Mouse (Mus musculus) T-cell, adult 2 months (primary cell): ENCODE data around the gene Necap2.

Source experiments
- DNase-seq: peaks from one replicate; pipeline ENCODE4 v3.0.0; 2022; ENCODE audit warnings: low spot score

Gene Necap2

DNA sequence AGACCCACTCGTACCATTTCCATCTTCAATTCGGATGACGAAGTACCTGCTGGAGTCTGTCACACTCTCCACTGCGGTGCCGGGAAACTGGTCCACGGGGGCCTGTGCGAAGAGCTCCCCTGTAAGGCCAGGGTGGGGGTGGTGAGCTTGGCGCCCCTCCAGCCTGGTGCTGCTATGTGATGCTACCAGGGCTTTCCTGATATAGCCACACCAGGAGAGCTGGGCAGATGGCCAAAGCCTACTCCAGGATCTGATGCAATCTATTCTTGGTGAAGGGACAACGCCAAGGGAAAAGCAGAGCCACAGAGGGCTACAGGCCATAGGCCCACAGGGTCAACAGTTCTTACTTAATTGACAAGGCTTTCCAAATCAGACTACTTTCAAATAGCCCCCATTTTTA is 4.5 kb downstream of the Necap2 start:
- no peak for DNase-seq

DNA sequence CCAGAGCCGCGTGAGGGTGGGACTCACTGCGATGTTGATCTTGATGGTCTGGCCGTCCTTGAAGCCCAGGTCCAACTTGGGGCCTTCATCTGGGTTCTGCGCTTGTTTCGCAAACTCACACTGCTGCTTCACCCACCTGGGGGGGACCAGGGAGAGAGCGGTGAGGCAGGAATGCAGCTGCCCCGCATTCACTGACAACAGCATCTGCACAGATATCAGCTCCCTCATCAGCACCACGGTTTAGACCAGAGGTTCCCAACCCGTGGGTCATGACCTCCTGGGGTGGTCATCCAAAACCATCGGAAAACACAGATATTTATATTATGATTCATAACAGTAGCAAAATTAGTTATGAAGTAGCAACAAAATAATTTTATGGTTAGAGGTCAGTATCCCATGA is 5.7 kb downstream of the Necap2 start:
- DNase-seq = no peak

DNA sequence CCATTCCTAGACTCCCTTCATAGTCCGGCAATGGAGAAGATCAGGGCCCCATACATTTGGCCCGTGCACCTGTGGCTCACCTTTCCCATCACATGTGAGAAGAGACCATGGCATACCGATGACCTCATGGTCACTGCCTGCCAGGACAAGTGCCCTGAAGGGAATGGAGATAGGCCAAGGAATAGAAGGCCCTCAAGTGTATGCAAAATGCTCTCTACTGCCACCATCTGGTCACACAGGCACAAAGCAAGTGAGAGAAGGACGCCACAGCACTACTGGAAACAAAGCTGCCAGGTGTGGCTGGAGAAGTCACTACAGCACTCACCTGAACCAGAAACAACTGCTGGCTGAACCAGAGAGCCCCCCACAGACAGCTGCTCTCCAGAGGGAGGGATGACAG is 8.4 kb downstream of the Necap2 start:
- peak; percentile 42 for DNase-seq

DNA sequence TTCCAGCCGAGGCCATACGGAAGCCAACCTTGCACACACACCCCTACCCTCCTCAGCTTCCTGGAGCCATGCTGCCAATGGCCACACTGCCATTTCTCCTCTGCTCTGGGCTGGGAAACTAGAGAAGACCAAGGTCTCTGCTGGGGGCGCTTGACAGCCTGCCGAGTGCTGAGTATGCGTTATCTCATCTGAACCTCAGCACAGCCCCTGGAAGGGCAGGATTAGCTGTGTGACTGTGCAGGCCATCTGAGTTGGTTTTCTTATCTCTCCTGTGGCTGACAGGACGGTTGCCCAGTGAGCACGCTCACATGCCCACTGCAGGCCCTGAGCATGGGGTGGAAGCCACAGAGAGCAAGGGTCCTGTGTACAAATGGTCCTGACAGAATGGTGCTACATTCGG is 9.5 kb downstream of the Necap2 start:
- no peak for DNase-seq

DNA sequence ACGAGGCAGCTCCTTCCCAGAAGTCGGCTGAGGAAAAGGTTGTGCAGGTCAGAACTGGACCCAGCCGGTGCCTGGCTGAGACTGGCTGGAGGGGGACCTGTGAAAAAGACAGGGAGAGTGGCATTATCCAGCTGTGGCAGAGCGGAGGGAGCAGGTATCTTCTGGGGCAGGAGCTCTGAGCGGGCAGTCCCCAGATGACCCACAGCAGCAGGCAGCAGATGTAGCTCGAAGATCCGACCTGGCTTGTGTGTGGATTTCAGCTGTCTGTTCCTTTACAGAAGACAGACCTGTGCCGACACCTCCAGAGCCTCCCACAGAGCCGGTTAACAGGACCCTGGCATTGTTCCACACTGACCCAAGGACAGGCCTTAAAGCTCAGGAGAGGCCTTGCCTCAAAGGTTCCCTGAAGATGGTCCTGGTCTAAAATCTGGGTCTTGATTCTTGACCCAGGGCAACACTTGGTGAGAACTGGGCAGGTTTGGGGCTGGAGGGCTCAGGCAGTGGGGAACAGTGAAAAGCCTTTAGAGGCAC is 10.6 kb downstream of the Necap2 start:
- no peak for DNase-seq

DNA sequence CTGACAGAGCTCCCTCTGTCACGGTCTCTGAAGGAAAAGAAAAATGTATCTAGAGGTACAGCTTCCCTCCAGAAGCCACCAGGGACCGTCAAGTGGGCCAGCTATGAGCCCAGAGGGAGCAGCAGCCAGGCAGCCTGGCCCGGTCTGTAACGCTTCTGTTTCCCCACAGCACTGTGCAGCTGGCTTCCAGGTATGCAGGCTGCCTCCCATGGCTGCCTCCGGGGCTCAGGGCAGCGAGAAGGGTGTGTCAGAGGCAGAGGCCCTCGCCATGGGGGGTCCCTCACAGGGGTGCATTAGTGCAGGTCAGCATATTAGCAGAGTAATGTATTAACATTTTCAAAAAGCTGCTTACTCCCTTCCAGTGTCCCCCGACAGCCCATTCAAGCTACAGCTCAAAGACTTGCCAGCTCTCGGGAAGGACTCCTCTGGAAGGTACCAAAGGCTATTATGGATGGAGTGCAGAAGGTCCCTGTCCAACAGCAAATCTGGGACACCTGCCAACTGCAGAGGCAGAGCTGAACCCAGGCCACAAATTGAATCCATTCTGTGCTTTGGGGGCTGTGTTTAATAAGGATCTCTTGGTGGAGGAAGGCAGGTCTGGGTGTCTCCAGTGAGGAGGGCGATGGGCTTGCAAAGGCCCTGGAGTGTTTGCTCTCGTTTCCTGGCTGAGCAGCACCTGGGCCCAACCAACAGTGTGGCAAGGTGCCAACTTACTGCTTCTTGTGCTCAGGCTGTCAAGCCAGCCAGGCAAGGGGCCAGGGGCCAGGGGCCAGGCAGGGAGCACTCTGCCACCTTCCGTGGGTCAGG is 11.2 kb downstream of the Necap2 start:
- DNase-seq = no peak

DNA sequence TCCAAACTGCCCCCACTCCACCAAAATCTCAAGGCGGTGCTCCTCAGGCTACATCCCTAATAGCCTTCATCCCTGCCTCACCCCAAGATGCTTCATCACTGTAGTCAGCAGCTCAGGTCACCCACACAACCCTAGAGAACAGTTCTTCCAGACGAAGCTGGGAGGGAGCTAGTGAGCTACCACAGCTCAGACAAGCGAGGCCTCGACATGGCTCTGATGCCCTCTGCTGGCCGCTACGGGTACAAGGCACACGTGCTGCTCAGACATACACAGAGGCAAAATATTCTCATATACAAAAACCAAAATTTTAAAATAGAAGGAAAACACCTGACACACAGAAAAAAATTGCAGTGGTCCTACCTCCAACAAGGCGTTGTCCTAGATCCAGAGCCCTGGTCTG is 13.0 kb downstream of the Necap2 start:
- DNase-seq = peak; percentile 84

DNA sequence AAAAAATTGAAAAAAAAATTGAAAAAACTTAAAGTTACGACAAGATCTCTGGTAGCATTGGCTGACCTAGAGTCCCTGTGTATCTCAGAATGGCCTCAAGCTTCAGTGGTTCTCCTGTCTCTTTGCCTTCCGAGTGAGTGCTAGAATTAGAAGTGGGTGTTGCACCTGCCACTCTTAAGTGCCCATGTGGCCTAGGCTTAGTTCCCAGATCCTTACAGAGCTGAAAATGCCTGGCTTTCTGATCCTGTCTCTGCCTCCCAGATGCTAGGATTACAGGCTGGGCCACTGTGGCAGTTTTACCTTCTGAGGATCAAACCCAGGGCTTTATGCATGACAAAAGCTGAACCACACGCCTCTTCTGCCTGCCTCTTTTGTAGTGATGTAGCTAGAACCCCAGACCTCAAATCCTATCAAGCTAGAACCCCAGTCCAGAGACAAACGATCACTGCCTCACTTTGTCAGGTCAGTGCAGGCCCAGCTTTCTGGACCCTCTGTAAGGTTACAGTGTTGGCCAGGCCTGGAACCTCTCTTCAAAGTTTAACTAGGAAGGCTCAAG is 14.0 kb downstream of the Necap2 start:
- DNase-seq = no peak

DNA sequence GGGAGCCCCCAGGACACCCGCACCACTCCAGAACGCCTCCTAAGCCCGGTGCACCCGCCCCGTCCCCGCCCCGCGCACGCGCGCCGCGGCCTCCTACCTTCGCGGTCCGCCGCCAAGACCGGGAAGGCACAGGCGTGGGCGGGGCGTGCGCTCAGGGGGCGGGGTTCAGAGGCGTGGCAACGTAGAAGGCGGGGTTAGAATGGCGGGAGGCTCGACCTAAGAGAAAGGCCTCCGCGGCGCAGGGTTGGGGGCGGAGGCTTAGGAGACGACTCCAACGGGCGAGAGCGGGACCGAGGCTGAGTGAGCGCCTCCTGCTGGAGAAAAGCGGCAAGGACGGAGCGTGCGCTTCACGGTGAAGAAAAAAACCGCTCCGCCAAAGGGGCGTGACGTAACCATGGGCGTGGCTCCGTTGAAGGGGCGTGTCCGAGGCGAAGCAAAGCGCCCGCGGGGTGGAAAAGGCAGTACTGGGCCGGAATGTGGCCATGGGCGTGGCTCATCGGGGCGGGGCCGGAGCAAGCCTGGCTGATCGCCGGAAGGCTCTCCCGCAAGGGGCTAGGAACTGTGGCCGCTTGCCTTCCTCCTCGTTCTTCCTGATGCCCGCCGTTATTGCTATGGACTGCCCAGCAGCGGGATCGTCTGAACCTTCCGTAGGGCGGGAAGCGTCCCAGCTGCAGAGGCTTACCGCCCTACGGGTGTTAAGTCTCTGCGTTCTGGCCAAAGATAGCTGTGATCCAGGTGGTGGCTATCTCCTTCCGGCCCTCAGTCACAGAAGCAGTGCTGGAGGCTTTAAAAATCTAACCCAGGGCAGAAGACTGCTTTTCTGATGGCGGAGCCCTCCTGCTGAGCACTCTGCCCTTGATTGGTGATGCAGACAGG is 17.5 kb downstream of the Necap2 start, which contains the start of gene Crocc:
Gene Crocc (minus strand): TSS at position 125 of the 876 bp plus-strand sequence.
- DNase-seq = peak; percentile 98

DNA sequence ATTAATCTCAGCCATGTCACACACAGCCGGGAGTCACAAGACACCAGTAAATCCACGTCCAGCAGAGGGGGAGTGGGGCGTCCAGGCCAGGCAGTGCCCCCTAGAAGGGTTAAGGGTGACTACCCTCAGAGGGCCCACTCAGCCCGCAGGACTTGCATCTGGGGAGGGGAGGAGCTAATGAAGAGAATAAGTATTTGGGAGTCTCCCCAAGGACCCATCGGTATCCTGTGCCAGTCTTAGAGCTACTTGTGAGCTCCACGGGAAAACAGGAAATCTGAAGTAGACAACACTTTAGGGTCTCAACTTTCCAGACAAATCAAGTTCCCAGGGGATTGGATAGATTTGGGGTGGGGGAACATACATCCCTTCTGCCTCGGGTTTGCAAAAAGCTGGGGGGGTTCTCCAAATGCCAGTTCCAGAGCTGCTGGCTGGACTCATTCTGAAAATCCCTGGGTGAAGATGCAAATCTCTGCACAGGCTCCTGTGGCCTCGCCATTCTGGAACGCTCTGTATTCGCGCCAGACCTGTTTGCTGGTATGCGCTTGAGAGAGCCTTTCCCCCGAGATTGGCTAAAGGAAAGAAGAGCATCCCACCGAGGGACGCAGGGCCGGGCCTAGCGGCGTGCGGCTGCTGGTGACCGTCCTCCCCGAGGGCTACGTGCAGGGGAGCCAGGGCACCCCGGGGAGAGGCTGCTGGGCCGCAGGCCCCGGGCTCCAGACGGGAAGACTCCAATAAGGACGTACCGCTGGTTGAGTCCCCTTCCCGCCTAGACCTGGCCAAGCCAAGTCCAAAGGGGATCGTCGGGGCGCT is 18.3 kb downstream of the Necap2 start:
- DNase-seq = no peak

DNA sequence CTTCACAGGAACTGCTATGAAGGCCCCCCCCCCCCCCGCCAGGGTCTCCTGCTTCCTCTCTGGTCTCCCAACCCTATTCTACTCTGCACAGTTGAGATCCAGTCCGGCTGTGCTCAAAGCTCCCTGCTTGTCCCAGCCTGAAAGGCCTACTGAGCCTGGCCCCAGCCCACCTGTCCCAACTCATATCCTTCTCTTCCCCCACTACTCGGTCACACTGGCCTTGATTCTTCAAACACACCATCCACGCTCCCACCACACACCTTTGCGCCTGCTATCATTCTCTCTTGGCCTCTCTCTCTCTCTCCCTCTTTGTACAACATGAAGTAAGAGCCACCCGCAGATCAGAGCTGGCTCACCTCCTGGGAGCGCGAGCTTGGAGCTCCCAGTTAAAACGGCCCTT is 19.3 kb downstream of the Necap2 start:
- no peak for DNase-seq

DNA sequence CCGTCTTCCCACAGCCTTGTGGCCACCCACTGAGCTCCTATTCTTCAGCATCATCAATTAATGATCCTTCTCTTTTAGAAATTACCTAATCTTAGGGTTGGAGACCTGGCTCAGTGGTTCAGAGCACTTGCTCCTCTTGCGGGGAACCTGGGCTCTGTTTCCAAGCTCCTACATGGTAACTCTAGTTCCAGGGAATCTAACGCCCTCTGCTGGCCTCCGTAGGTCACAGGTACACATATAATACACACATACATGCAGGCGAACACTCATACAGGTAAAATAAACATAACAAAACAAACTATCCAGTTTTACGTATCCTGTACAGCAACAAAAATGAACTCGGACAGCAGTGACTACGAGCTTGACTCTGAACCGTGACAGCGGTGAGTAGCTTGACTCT is 21.2 kb downstream of the Necap2 start:
- no peak for DNase-seq

DNA sequence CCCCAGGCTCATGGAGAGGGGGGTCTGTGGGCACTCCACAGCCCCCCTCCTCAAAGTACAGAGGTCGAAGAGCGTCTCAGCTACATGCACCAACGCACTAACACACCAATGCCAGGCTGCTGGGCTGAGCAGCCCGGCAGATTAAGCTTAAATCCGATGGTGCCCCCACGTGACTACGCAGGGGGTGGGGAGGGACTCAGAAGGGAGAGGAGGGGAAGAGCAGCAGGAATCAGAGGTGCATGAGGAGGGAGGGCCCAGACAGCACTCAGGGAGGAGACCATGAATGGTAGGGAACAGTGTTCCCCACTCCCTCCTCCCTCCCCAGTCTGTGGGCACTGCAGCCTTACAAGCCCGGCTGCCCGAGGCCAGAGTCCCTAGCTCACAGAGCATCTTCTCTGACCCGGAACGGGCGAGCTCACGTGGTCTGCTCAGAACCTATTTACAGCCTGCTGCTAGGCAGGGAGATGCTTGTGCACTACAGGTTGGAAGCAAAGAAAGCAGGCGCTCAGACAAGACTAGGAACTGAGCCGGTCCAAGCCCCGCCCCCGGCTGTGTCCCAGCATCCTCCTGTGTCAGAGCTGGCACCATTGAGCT is 24.5 kb downstream of the Necap2 start:
- DNase-seq = no peak

DNA sequence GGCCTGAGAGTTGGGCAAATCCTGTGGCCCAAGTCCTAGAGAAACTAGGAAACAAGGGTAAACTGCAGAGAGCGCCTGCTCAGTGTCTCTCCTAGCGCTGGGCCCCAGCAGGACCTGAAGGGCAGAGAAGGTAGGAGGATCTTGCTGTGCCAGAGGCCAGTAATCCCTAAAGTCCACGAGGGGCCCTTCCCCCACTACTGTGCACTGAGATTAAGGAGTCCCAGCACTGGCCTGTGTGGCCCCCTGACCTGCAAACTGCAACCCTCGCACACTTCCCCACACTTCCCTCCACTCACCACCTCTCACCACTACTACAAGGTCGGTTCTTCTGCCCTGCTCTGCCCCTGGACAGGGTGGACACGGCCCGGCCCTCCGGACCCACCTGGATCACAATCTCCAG is 25.0 kb downstream of the Necap2 start:
- no peak for DNase-seq

DNA sequence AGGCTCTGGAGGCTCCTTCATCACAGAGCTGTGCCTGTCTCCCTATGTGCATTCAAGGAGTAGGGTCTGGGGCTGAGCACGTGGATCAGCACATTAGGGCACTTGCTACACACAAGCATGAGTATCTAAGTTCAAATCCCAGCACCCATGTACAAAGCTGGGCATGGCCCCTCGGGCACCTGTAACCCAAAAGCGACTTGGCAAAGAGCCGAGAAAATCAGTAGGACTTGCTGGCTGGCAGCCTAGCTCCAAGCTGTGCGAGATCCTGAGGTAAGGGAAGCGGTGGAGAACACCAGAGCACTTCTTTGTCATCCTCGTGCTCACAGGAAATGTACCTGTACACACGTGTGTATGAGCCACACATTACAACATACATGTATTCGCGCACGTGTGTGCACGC is 25.7 kb downstream of the Necap2 start:
- no peak for DNase-seq

DNA sequence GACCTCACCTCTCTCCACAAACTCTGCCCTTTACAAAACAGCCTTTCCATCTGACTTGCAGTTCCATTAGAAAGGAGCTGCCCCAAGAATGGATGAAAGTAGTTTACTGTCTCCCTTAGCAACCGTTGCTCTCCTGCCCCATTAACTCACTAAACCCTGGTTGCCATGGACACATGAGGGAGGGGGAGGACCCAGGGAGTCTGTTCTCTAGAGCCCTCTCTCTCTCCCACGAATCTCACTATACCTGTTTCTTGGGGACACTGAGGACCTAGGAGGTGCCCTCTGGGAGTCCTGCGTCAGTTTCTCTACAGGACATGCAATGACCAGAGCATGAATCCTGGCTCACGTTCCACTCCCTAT is 28.7 kb downstream of the Necap2 start:
- no peak for DNase-seq

DNA sequence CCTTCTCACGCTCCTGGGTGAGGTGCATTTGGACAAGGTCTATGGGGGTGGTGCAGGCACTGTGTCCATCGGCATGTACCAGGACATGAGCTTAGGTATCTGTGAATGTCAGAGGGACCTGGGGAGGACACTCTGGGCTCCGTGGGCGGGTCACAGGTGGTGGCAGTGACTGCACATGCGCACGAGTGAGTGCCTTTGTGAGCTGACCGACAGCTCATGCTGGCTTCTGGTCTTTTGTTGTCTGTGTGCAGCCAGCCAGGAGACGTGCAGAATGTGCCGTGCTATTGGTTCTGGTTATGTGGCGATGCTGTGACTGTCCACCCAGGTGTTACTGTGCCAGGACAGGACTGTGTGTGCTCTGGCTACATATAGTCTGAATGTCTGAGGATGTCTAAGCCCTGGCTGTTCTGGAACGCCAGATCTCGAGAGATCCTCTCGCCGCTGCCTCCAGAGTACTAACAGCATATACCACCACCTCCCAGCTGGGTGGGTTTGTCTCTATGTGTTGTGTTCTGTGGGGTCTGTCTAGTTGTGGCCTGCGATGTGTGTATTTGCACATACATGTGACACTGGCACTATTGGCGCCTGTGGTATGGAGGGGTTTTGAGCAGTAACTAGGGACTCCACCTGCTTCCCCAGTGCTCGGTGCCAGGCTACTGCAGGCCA is 29.2 kb downstream of the Necap2 start:
- DNase-seq = no peak

DNA sequence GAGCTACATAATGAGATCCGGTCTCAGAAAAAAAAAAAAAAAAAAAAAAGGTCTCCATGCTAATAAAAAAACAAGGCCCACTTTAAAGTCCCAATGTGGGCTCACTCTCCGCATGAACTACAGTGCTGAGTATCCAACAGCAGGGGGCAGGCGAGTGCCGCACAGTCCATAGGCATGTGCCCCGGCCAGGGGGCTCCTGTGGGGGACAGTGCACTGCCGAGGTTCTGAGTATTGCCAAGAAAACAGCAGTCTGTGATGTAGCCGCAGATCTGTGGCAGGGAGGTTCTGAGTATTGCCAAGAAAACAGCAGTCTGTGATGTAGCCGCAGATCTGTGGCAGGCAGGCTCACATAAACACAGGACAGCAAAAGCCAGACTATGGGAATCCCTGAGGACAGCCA is 33.3 kb downstream of the Necap2 start:
- peak; percentile 66 for DNase-seq

DNA sequence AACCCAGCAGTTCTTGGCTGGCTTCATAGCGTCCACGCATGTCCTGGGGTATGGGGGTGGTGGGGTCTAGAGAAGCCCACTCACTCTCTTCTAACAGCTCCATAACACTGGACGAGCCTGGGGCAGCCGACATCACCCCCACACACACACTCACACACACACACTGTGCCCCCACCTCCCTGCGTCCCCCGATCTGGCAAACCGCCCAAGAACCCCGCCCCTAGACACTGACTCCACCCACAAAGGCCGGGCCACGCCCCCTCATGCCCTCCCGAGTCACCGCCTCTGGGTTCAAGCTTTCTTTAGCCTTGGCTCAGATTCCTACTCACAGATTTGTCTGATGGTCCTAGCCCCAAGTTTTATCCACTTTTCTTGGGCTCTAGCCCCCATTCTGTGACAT is 37.0 kb downstream of the Necap2 start:
- no peak for DNase-seq

DNA sequence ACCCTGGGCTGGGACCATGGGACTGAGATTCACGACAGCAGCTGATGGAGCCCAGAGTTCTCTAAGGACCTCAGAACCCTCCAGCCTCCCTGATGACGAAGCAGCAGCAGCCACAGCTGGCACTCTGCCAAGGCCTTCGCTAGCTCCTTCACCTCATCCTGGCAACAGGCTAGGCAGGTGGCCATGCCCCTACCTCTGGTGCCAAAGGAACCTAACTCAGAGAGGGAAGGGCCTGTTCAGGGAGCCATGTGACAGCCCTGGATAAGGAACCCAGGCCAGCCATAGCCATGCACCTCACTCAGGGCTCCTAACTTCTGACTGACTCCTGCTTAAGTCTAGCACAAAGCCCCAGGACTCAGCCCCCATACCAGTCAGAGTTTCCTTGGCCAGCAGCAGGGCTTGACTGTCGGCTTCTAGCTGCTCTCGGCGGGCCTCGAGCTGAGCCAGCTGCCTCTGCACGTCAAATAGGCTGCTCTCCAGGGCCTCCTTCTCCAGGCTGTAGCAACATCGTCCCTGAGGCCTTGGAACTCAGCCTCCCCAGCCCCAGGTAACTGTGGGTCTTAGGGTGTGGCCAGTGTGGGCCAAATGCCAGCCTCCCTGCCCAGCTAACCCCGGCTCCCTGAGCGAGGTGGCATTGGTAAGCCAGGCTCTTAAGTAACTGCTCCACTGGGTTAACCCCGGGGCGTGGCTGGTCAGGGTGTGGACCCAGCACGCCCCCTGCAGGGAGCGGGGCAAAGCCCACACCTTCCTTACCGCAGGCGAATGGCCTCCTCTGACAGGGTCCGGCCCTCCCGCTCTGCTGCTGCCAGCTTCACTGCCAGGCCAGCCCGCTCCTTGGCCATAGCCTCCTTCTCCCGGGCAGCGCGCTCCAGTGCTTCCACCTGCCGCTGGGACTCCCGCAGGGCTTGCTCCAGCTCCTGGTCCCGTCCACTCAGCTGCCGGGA is 44.3 kb downstream of the Necap2 start:
- no peak for DNase-seq
